Mouse (Mus musculus): ENCODE data around the gene 4930505A04Rik. TPM values are rescaled to one million over a fixed set of nuclear protein-coding genes. Genes with fewer than 3 reads are reported as not detected.

The 4930505A04Rik gene
- polyA plus RNA-seq, 1 experiment from 2014 or later, result not detected

DNA sequence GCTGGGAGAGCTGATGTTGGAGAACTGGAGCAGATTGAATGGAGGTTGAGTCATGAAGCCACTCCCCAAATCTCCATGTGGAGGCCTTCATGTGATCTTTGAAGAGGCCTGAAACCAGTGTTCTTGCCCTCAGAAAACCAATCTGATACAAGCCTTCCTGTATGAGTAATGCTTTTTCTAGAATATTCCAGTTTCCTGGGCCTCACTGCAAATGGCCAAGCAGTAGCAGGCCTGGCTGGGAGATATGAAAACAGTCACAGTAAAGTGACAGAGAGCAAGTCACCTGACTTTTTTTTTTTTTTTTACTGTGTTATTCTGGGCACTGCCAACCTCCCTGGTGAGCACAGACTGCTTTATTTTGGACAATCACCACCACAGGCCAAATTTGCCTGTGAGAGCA, 88.6 kb downstream of the 4930505A04Rik start:
- Histone ChIP-seq H3K27me3 (replicated peaks; ENCODE audit: control insufficient read depth, insufficient read depth, low read length) (no peaks in the 10 kb centered on the region), H3K9ac (ENCODE audit: low read depth, low read length) (no peak overlapping the region), H3K4me3 (ENCODE audit: low read length) (no peak overlapping the region), H3K9me3 (ENCODE audit: control insufficient read depth, low read length) (no peaks in the 10 kb centered on the region), H3K4me1 (ENCODE audit: control insufficient read depth, insufficient read depth, low read length) (no peaks in the 10 kb centered on the region), H3K4me2 (ENCODE audit: low read depth, low read length) (no peak overlapping the region), H3K36me3 (ENCODE audit: control insufficient read depth, insufficient read depth, low read length) (no peaks in the 10 kb centered on the region), H3K27ac (ENCODE audit: low read length) (no peak overlapping the region)
- no peak for ATAC-seq

Other genes with a start within 250 kb of the 4930505A04Rik start
- 98.1 and 110 TPM in 2 replicates for gene Sptbn1, start 203.7 kb downstream of the 4930505A04Rik start, polyA plus RNA-seq (2015; fragmentation: Nextera tagmentation; extraction: Ambion mirVana)
- gene Acyp2, start 177.8 kb upstream of the 4930505A04Rik start, polyA plus RNA-seq (2015; fragmentation: Nextera tagmentation; extraction: Ambion mirVana), result 6.4 and 7.9 TPM in 2 replicates